15 mouse cellular contexts compared by ENCODE assay signal in the genomic region with DNA sequence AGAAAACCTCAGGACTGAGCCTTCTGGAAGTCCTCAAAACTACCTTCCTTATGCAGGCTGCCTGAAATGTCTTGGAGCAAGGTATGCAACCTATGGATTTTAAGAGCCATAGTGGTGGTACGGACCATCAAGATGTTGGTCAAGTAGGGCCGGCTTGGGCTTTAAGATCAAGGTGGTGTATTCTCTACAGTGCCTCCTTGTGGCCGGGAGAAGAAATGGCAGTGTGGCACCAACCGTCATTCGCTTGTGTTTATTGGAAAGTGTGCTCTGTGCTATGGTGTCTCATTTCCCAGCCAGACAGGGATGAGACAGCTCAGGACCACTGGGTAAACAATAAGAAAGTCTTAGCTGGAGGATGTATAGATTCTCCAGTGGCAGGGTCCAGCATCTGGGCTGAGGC.
DNase-seq lines count a peak whose midpoint lies in the region; ATAC-seq and TF ChIP-seq lines count a peak whose summit lies in the region.
"Had no signal": no experiment of that assay in that cellular context is flagged by ENCODE, and none has a peak within 500 bp of the region (broad histone marks: within the 10 kb centered on the region; RNA-seq: fewer than 3 reads in every experiment).

No protein-coding gene starts in this region.

- no peak for ATAC-seq in hindbrain, postnatal 0 days
- ATAC-seq in hindbrain, embryonic 12.5 days (ENCODE audit: low FRiP score) = no peak
- no peak for ATAC-seq in lung, postnatal 0 days
- no peak for ATAC-seq in midbrain, embryonic 16.5 days
- ATAC-seq: Patski had no signal

- no peaks in the 10 kb centered on the region for H3K36me3 ChIP-seq in hindbrain, postnatal 0 days (ENCODE audit: insufficient read depth, low read length)
- no peaks in the 10 kb centered on the region for H3K36me3 ChIP-seq in hindbrain, embryonic 12.5 days
- H3K36me3 ChIP-seq in lung, postnatal 0 days (ENCODE audit: insufficient read depth, low read length) = no peaks in the 10 kb centered on the region
- no peaks in the 10 kb centered on the region for H3K36me3 ChIP-seq in ES-E14 (ENCODE audit: control insufficient read depth, insufficient read depth, low read length, poor library complexity, severe bottlenecking)
- H3K36me3 ChIP-seq in midbrain, embryonic 16.5 days (ENCODE audit: control insufficient read depth, insufficient read depth, low read length) = no peaks in the 10 kb centered on the region
- H3K36me3 ChIP-seq: forebrain, embryonic 10.5 days; limb, embryonic 13.5 days; neural tube, embryonic 12.5 days had no signal

- no peak for TF ChIP-seq EP300 in lung, postnatal 0 days (IDR thresholded peaks at IDR 0.05)

- H3K9ac ChIP-seq in hindbrain, postnatal 0 days (replicated peaks; ENCODE audit: low read length) = no peak overlapping the region
- H3K9ac ChIP-seq in hindbrain, embryonic 12.5 days = no peak overlapping the region
- no peak overlapping the region for H3K9ac ChIP-seq in lung, postnatal 0 days (replicated peaks; ENCODE audit: low read depth)
- H3K9ac ChIP-seq in ES-E14 (ENCODE audit: insufficient read depth, low read depth, low read length, poor library complexity, severe bottlenecking) = no peak overlapping the region
- no peak overlapping the region for H3K9ac ChIP-seq in midbrain, embryonic 16.5 days (ENCODE audit: low read depth, low read length)
- H3K9ac ChIP-seq: limb, embryonic 13.5 days; neural tube, embryonic 12.5 days had no signal

- in situ Hi-C loops in ES-E14 (cut with MboI; ENCODE audit: low sequenced_read_pairs in 2 of 2, unreplicated experiment in 2 of 2) = no loop called here

- no peak overlapping the region for H3K4me3 ChIP-seq in hindbrain, postnatal 0 days (ENCODE audit: low read length)
- H3K4me3 ChIP-seq in hindbrain, embryonic 12.5 days = no peak overlapping the region
- no peak overlapping the region for H3K4me3 ChIP-seq in lung, postnatal 0 days (ENCODE audit: low read depth, low read length)
- no peak overlapping the region for H3K4me3 ChIP-seq in ES-E14 (ENCODE audit: insufficient read depth in 1 of 2, low read depth in 1 of 2, low read length in 2 of 2, poor library complexity in 1 of 2, severe bottlenecking in 1 of 2)
- no peak overlapping the region for H3K4me3 ChIP-seq in cortical plate, adult 2 months (ENCODE audit: insufficient read depth, low read length)
- no peak overlapping the region for H3K4me3 ChIP-seq in midbrain, embryonic 16.5 days (ENCODE audit: low read depth, low read length)
- H3K4me3 ChIP-seq: forebrain, embryonic 10.5 days; limb, embryonic 13.5 days; megakaryocyte, embryonic 14.5 days; neural tube, embryonic 12.5 days had no signal

- H3K9me3 ChIP-seq in hindbrain, postnatal 0 days (ENCODE audit: low read length) = no peaks in the 10 kb centered on the region
- no peaks in the 10 kb centered on the region for H3K9me3 ChIP-seq in hindbrain, embryonic 12.5 days (replicated peaks)
- H3K9me3 ChIP-seq in lung, postnatal 0 days (ENCODE audit: low read length) = no peaks in the 10 kb centered on the region
- H3K9me3 ChIP-seq in ES-E14 (ENCODE audit: control insufficient read depth, insufficient read depth, low read depth, low read length) = no peaks in the 10 kb centered on the region
- H3K9me3 ChIP-seq in midbrain, embryonic 16.5 days (replicated peaks; ENCODE audit: control insufficient read depth, low read length, poor library complexity, severe bottlenecking) = no peaks in the 10 kb centered on the region
- H3K9me3 ChIP-seq: forebrain, embryonic 10.5 days; limb, embryonic 13.5 days; neural tube, embryonic 12.5 days had no signal

- H3K4me2 ChIP-seq in hindbrain, postnatal 0 days (ENCODE audit: low read depth, low read length) = no peak overlapping the region
- H3K4me2 ChIP-seq in hindbrain, embryonic 12.5 days (replicated peaks) = no peak overlapping the region
- H3K4me2 ChIP-seq in lung, postnatal 0 days (replicated peaks; ENCODE audit: low read depth, low read length) = no peak overlapping the region
- no peak overlapping the region for H3K4me2 ChIP-seq in midbrain, embryonic 16.5 days (ENCODE audit: low read length)
- H3K4me2 ChIP-seq: limb, embryonic 13.5 days; neural tube, embryonic 12.5 days had no signal

- no peak overlapping the region for H3K27ac ChIP-seq in hindbrain, postnatal 0 days
- no peak overlapping the region for H3K27ac ChIP-seq in hindbrain, embryonic 12.5 days
- no peak overlapping the region for H3K27ac ChIP-seq in lung, postnatal 0 days (ENCODE audit: low read length)
- H3K27ac ChIP-seq in ES-E14 (ENCODE audit: insufficient read depth, low read depth, low read length, poor library complexity, severe bottlenecking) = no peak overlapping the region
- H3K27ac ChIP-seq in cortical plate, adult 2 months (ENCODE audit: insufficient read depth, low read length) = no peak overlapping the region
- no peak overlapping the region for H3K27ac ChIP-seq in midbrain, embryonic 16.5 days (ENCODE audit: low read length)
- H3K27ac ChIP-seq: forebrain, embryonic 10.5 days; limb, embryonic 13.5 days; neural tube, embryonic 12.5 days had no signal

- 67% methylated on average over 5 of the region's 5 CpGs for WGBS in hindbrain, postnatal 0 days
- WGBS in hindbrain, embryonic 12.5 days = 61% methylated on average over 5 of the region's 5 CpGs
- 57% methylated on average over 5 of the region's 5 CpGs for WGBS in lung, postnatal 0 days
- 68% methylated on average over 5 of the region's 5 CpGs for WGBS in midbrain, embryonic 16.5 days

- no peak for DNase-seq in hindbrain, postnatal 0 days (ENCODE audit: low spot score)
- no peak for DNase-seq in lung, postnatal 0 days (ENCODE audit: low spot score)
- DNase-seq in lung, postnatal 36 days = no peak
- peak; percentile 59 for DNase-seq in ES-E14 (ENCODE audit: low read depth, low spot score)
- no peak for DNase-seq in cerebellum, adult 8-10 months
- DNase-seq: heart, adult 11 months; right cerebral cortex, postnatal 14 days had no signal

- peak; percentile 44; the same call in 1 of the 2 replicates for TF ChIP-seq CTCF in hindbrain, postnatal 0 days (IDR thresholded peaks at IDR 0.05; ENCODE audit: low read depth)
- peak; percentile 60 for TF ChIP-seq CTCF in lung, postnatal 0 days (IDR thresholded peaks at IDR 0.05)
- peak; percentile 32; the same call in 1 of the 2 replicates for TF ChIP-seq CTCF in cortical plate, adult 2 months (IDR thresholded peaks at IDR 0.05; ENCODE audit: extremely low read depth, insufficient read depth, low read length)

- H3K4me1 ChIP-seq in hindbrain, postnatal 0 days (ENCODE audit: insufficient read depth, low read length) = peaks cover 3% of the 10 kb centered on the region; the same call in 1 of the 2 replicates
- H3K4me1 ChIP-seq in hindbrain, embryonic 12.5 days = peaks cover 24% of the 10 kb centered on the region
- no peaks in the 10 kb centered on the region for H3K4me1 ChIP-seq in lung, postnatal 0 days (ENCODE audit: insufficient read depth, low read depth, low read length)
- peaks cover 0 to 13% of the 10 kb centered on the region in 2 experiments; a peak in 2 of 4 replicates for H3K4me1 ChIP-seq in ES-E14 (ENCODE audit: control insufficient read depth in 2 of 2, insufficient read depth in 2 of 2, low read length in 2 of 2, poor library complexity in 1 of 2)
- peaks cover 4% of the 10 kb centered on the region for H3K4me1 ChIP-seq in cortical plate, adult 2 months (ENCODE audit: control insufficient read depth, insufficient read depth, low read length)
- peaks cover 17% of the 10 kb centered on the region for H3K4me1 ChIP-seq in midbrain, embryonic 16.5 days (ENCODE audit: control insufficient read depth, insufficient read depth, low read length)
- H3K4me1 ChIP-seq: megakaryocyte, embryonic 14.5 days had no signal

- no peaks in the 10 kb centered on the region for H3K27me3 ChIP-seq in hindbrain, postnatal 0 days (ENCODE audit: insufficient read depth, low read length)
- H3K27me3 ChIP-seq in hindbrain, embryonic 12.5 days = peaks cover 5% of the 10 kb centered on the region; the same call in 1 of the 2 replicates
- H3K27me3 ChIP-seq in lung, postnatal 0 days (replicated peaks; ENCODE audit: insufficient read depth, low read length) = no peaks in the 10 kb centered on the region
- no peaks in the 10 kb centered on the region for H3K27me3 ChIP-seq in midbrain, embryonic 16.5 days (ENCODE audit: control insufficient read depth, insufficient read depth, low read depth, low read length)
- H3K27me3 ChIP-seq: limb, embryonic 13.5 days; megakaryocyte, embryonic 14.5 days; neural tube, embryonic 12.5 days had no signal

- no peak for TF ChIP-seq POLR2A in cortical plate, adult 2 months (IDR thresholded peaks at IDR 0.05; ENCODE audit: extremely low read depth, insufficient read depth, low read length)

TF ChIP-seq in ES-E14, 5 proteins besides CTCF, POLR2A, EP300 and RAD21:
- TF ChIP-seq MAFK (IDR thresholded peaks at IDR 0.05; ENCODE audit: insufficient read depth, low read depth, low read length) (no peak), HCFC1 (IDR thresholded peaks at IDR 0.05; ENCODE audit: borderline replicate concordance, insufficient read depth, low read length) (no peak), CHD2 (IDR thresholded peaks at IDR 0.05; ENCODE audit: low read depth, low read length) (no peak), ZNF384 (IDR thresholded peaks at IDR 0.05; ENCODE audit: low read depth, low read length) (no peak), ZC3H11A (IDR thresholded peaks at IDR 0.05; ENCODE audit: borderline replicate concordance, low read depth, low read length) (no peak)
